Mouse (Mus musculus) megakaryocyte-erythroid progenitor cell, adult 5-6 weeks (primary cell): ENCODE measurements around the gene BC034090. TPM values are rescaled to one million over a fixed set of nuclear protein-coding genes. Genes with fewer than 3 reads are reported as not detected.
"Not testable (repeated sequence)": the region's sequence is repeated elsewhere in the genome, so short reads cannot be mapped to it uniquely, and the experiment has no call there.

Experiments
- ATAC-seq: replicated peaks from 2 replicates; pipeline ENCODE4 v1.8.0; 2016; ENCODE audit warnings: mild to moderate bottlenecking, inconsistent platforms; ENCODE audit not compliant: severe bottlenecking, poor library complexity, low FRiP score, low TSS enrichment
- total RNA-seq, 2 experiments: library from RNA; stranded (forward) in 1 of 2; stranded (reverse) in 1 of 2; fragments of 200-1000, 215-1000 nt in 1 of 2; fragments of >200 nt in 1 of 2; fragmentation: Nextera tagmentation in 1 of 2; gene quantifications; 2 replicates each; pipeline ENCODE4 v1.2.3; 2014 to 2017

BC034090 gene
- total RNA-seq (2014; fragmentation: Nextera tagmentation) (1.1 TPM in 1 of 2 replicates, not detected in the other), total RNA-seq (2017) (not detected in 2 replicates)

- ATAC-seq: peak; percentile 32; the same call in 1 of the 2 replicates
Measured at GRCm38 (mm10) chr1:155243797-155244770, at the start of gene BC034090. BC034090 (minus strand) TSS chr1:155244444.

- peak; percentile 89 for ATAC-seq
Measured at GRCm38 (mm10) chr1:155293446-155293845, 49.2 kb upstream of the BC034090 start.

- ATAC-seq: no peak
Measured at GRCm38 (mm10) chr1:155289411-155289810, 45.2 kb upstream of the BC034090 start.

- no peak for ATAC-seq
Measured at GRCm38 (mm10) chr1:155288033-155288432, 43.8 kb upstream of the BC034090 start.

GRCm38 (mm10) chr1:155283808-155284207 is 39.6 kb upstream of the BC034090 start:
- no peak for ATAC-seq

DNA sequence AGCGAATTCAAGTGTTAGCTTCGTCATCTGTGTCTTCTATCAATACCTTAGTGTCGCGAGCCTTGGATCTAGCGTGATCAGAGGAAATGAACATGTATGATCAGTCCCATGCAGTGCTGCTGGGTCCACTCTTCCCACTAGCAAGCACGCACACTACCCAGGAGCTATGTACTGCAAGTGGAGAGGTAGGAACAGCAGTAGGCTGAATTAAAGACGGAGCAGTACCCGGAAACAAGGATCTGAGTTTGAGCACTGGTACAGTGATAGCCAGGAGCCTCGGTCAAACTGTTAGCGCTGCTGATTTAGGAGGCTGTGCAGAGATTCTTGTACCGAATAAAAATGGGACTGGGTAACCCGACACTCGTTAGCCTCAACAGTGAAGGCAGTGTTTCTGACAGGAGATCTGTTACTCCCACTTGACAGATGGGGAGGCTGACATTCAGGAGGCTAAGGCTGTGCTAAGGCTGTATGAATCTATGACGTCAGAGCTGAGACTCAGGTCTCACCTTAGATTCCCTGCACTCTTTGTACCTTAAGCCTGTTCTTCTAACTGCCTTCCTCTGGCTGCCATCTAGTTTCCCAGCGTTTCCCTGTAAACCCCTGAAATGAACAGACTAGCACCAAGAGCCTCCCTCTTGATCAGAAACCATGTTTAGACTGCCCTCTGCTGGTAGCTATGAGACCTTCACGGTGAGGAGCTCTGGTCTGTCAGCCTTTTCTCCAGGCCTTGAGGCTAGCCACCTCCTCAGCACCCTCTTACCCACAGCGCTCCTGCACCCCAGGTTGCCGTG is 37.0 kb upstream of the BC034090 start:
- ATAC-seq: peak; percentile 82

DNA sequence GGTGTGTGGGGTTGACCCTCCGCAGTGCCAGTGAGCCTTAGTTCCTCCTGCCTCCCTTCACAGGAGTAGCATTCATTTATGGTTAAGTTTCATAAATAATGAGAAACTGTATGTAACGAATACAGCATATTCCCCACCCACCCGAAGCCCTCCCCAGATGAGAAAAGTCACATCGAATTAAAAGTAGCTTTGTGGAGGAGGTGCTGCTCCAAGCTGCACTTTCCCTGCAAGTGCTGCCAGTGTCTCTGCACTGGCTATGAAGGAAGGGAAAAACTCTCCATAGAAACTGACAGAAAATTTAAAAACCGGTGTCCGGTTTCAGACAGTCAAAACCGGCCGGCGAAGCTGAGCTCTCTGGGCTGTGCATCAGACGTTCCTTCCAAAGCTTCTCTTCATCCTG is 36.1 kb upstream of the BC034090 start:
- ATAC-seq: no peak

DNA sequence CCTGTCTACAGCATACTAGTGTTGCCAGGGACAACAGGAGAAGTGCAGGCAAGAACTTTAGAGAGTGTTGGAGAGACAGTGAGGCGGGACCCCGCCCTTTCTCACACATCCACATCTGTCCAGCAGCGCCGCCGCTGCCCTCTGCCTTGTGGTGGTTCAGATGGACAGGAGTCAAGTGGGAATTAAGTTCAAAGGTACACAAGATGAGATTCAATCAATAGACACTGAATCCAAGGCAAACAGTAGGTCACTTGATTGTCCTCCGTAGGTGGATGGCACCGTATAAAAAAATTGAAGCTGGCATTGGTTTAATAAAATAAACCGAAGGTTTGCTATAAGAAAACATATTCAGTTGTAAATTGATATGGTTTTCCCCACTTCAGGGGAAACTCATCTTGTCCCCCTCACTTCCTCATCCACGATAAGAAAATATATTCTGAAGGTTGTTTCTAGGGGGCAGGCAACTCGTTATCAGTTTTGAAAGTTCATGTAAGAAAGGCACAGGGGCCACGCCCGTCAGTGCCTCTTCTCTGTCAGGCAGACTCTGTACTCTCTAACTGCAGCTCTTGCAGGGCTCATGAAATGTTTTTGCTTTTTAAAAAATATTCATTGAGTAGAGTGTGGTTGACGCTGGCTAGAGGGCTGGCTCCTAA is 32.3 kb upstream of the BC034090 start:
- peak; percentile 80 for ATAC-seq

DNA sequence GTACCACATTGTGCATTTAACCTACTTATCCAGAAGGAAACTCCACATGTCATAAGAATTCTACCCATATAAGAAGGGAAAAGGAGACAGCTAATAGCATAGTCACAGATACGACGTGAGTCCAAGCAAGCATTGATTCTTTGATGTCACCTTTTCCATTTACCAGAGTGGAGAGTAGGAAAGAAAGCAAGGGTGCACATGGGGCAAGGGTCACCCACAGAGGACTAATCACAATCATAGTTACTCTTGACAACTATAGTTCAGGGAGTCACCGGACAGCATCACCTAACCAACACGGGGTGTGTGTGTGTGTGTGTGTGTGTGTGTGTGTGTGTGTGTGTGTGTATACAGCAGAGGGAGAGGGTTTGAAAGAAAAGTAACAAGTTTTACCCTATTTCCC is 31.5 kb upstream of the BC034090 start:
- no peak for ATAC-seq

GRCm38 (mm10) chr1:155274976-155275375 is 30.7 kb upstream of the BC034090 start:
- no peak for ATAC-seq

- ATAC-seq: no peak
Measured at GRCm38 (mm10) chr1:155272953-155273352, 28.7 kb upstream of the BC034090 start.

DNA sequence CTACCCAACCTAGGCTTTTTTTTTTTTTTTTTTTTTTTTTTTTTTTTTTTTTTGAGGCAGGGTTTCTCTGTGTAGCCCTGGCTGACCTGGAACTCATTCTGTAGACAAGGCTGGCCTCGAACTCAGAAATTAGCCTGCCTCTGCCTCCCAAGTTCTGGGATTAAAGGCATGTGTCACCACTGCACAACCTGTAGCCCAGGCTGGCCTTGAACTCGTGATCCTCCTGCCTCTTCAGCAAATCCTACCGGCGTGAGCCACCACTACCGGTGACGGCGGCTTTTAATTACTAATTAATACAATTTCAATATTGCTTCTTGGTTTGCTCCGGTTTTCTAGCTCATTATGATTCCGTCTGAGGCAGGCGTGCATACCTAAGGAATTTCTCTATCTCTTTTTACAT is 18.3 kb upstream of the BC034090 start:
- not testable (repeated sequence) for ATAC-seq

- ATAC-seq: no peak
Measured at GRCm38 (mm10) chr1:155254309-155254708, 10.1 kb upstream of the BC034090 start.

DNA sequence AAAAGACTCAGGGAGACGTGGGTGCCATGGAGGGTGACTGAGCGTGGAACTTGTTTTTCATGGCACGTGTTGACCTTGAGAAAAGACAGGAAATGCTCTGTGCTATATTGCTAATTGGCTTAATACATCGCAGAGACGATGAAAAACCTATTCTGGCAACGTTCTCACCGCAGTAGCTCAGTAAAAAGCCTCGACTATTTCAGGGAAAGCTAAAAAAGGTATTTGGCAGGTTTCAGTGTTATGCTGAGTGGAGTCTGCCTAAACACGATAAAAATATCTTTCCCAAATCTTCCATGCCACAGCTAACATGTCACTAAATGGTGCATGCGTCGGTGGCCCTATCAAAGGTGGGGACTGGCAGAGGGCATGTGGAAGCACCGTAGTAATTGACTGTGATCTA is 8.9 kb upstream of the BC034090 start:
- ATAC-seq: no peak

DNA sequence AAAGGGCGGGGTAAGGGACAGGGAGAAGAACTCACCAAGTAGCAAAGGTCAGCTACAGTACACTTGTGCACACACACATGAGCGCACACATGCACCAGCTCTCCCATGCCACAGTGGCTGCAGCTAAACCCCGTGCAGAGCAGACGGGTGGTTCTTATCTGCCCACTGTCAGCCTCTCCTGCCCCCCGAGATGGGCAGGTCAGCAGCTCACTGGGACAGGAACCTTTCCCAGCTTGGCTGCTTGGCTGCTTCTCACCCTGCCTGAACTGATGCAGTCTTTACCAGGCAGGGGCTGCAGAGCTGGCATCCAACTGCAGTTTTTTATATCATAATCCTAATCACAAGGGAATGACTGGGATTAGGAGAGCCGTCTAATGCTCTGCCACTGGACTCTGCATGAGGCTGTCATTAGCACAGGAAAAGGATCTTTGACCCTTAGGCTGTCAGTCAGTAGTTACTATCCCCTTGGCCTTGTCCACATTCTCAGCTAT is 8.4 kb upstream of the BC034090 start:
- peak; percentile 93 for ATAC-seq

- ATAC-seq: no peak
Measured at GRCm38 (mm10) chr1:155251596-155251995, 7.4 kb upstream of the BC034090 start.

DNA sequence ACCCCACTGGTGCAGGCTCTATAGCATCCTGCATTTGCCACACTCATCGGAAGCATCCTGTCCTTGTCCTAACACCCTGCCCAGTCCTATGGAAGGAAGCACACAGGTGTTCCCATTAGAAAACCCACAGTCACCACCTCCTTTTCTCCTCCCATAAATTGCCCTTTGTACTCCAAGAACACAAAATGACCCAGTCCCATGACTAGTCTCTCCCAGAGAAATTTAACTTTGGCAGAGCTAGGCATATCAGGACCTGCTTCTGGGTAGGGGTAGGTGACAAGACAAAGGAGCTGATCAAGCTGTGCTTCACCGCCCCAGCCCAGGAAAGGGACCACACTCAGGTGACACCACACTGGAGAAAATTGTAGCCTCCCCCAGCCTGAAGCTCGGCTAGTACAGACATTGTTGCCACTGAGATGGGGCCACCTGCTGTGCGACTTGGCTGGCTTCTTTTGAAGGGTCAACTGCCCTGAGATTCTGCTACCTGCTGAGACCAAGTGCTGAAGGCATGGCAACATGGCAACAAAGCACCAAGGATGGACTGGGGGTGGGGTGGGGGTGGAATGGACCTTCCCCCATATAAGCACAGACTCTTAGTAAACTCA is 6.4 kb upstream of the BC034090 start:
- no peak for ATAC-seq

- no peak for ATAC-seq
Measured at GRCm38 (mm10) chr1:155249896-155250295, 5.7 kb upstream of the BC034090 start.

DNA sequence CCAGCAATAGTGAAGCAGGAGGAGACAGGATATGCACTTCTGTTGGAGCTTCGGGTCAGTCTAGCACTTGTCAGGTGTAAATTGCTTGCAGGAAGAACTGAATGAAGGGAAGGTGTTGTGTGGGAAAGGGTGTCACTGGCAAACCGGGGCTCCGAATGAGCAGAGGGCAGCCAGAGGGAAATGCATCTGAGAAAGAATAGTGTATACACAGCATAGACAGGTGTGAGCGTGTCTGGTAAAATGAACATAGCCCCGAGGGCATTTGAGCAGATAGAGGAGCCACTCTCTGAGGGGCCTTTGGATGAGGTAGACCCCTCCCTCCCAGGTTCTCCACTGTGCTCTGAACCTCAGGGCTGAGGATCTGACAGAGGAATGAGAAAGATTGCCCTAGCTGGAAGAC is 3.8 kb upstream of the BC034090 start:
- no peak for ATAC-seq
